Mouse (Mus musculus): Measurements from ENCODE around the gene Tm7sf2. TPM values are rescaled to one million over a fixed set of nuclear protein-coding genes. Genes with fewer than 3 reads are reported as not detected.

Gene Tm7sf2
- polyA plus RNA-seq, 1 experiment from 2014 or later, result 7.6 TPM

GRCm38 (mm10) chr19:6079983-6080480 is 11.9 kb upstream of the Tm7sf2 start, which contains the start of gene Tmem262:
Gene Tmem262 (plus strand): TSS chr19:6080033.
- no peak within 1 kb of the TSS for H3K4me2 ChIP-seq (ENCODE audit: low read length)
- no peak within 1 kb of the TSS for H3K4me3 ChIP-seq (ENCODE audit: control insufficient read depth in 1 of 2, insufficient read depth in 1 of 2, low read depth in 1 of 2, low read length in 2 of 2)
- WGBS, result 90% methylated on average over 12 of the region's 12 CpGs
- H3K9me3 ChIP-seq (ENCODE audit: control insufficient read depth, low read length), result no peaks in the 10 kb centered on the region
- H3K4me1 ChIP-seq (ENCODE audit: control insufficient read depth in 2 of 2, insufficient read depth in 2 of 2, low read length in 2 of 2), result peaks cover 9 to 16% of the 10 kb centered on the region in 2 experiments
- H3K36me3 ChIP-seq (ENCODE audit: control insufficient read depth, insufficient read depth, low read length), result peaks cover 54% of the 10 kb centered on the region
- no peak within 1 kb of the TSS for H3K27ac ChIP-seq (replicated peaks in 1 of 2; ENCODE audit: control insufficient read depth in 1 of 2, insufficient read depth in 1 of 2, low read depth in 2 of 2, low read length in 2 of 2)
- H3K9ac ChIP-seq (ENCODE audit: low read length), result no peak within 1 kb of the TSS
- no peaks in the 10 kb centered on the region for H3K27me3 ChIP-seq (ENCODE audit: control insufficient read depth, insufficient read depth, low read length)
- ATAC-seq (ENCODE audit: insufficient number of reproducible peaks, insufficient read depth, low FRiP score, low read depth), result no peak

- Histone ChIP-seq H3K4me3 (ENCODE audit: control insufficient read depth in 1 of 2, insufficient read depth in 1 of 2, low read depth in 1 of 2, low read length in 2 of 2) (peak within 1 kb of the TSS; percentile 60 to 65), H3K4me2 (ENCODE audit: low read length) (peak within 1 kb of the TSS; percentile 95), H3K36me3 (ENCODE audit: control insufficient read depth, insufficient read depth, low read length) (peaks cover 59% of the 10 kb centered on the region), H3K4me1 (ENCODE audit: control insufficient read depth in 2 of 2, insufficient read depth in 2 of 2, low read length in 2 of 2) (peaks cover 6 to 7% of the 10 kb centered on the region in 2 experiments), H3K27ac (replicated peaks in 1 of 2; ENCODE audit: control insufficient read depth in 1 of 2, insufficient read depth in 1 of 2, low read depth in 2 of 2, low read length in 2 of 2) (peak within 1 kb of the TSS; percentile 70 to 84), H3K9ac (ENCODE audit: low read length) (peak within 1 kb of the TSS; percentile 80), H3K9me3 (ENCODE audit: control insufficient read depth, low read length) (no peaks in the 10 kb centered on the region), H3K27me3 (ENCODE audit: control insufficient read depth, insufficient read depth, low read length) (no peaks in the 10 kb centered on the region)
- under 1% methylated on average over 33 of the region's 33 CpGs for WGBS
- peak; percentile 74 for ATAC-seq (ENCODE audit: insufficient number of reproducible peaks, insufficient read depth, low FRiP score, low read depth)
Measured at GRCm38 (mm10) chr19:6076564-6077393, 8.6 kb upstream of the Tm7sf2 start, which contains the start of gene Vps51. Gene Vps51 (minus strand): TSS chr19:6077231.

- Histone ChIP-seq H3K36me3 (ENCODE audit: control insufficient read depth, insufficient read depth, low read length) (peaks cover 61% of the 10 kb centered on the region), H3K4me3 (ENCODE audit: control insufficient read depth in 1 of 2, insufficient read depth in 1 of 2, low read depth in 1 of 2, low read length in 2 of 2) (no peak overlapping the region), H3K9ac (ENCODE audit: low read length) (no peak overlapping the region), H3K27ac (replicated peaks in 1 of 2; ENCODE audit: control insufficient read depth in 1 of 2, insufficient read depth in 1 of 2, low read depth in 2 of 2, low read length in 2 of 2) (no peak overlapping the region), H3K9me3 (ENCODE audit: control insufficient read depth, low read length) (no peaks in the 10 kb centered on the region), H3K4me1 (ENCODE audit: control insufficient read depth in 2 of 2, insufficient read depth in 2 of 2, low read length in 2 of 2) (peaks cover 6 to 7% of the 10 kb centered on the region in 2 experiments), H3K27me3 (ENCODE audit: control insufficient read depth, insufficient read depth, low read length) (no peaks in the 10 kb centered on the region), H3K4me2 (ENCODE audit: low read length) (no peak overlapping the region)
- ATAC-seq (ENCODE audit: insufficient number of reproducible peaks, insufficient read depth, low FRiP score, low read depth), result no peak
- 90% methylated on average over 5 of the region's 5 CpGs for WGBS
Measured at GRCm38 (mm10) chr19:6073889-6074288, 5.7 kb upstream of the Tm7sf2 start.

- ATAC-seq (ENCODE audit: insufficient number of reproducible peaks, insufficient read depth, low FRiP score, low read depth), result no peak
- Histone ChIP-seq H3K36me3 (ENCODE audit: control insufficient read depth, insufficient read depth, low read length) (peaks cover 66% of the 10 kb centered on the region), H3K27me3 (ENCODE audit: control insufficient read depth, insufficient read depth, low read length) (no peaks in the 10 kb centered on the region), H3K27ac (replicated peaks in 1 of 2; ENCODE audit: control insufficient read depth in 1 of 2, insufficient read depth in 1 of 2, low read depth in 2 of 2, low read length in 2 of 2) (no peak overlapping the region), H3K9ac (ENCODE audit: low read length) (no peak overlapping the region), H3K4me2 (ENCODE audit: low read length) (no peak overlapping the region), H3K9me3 (ENCODE audit: control insufficient read depth, low read length) (no peaks in the 10 kb centered on the region), H3K4me1 (ENCODE audit: control insufficient read depth in 2 of 2, insufficient read depth in 2 of 2, low read length in 2 of 2) (peaks cover 18 to 25% of the 10 kb centered on the region in 2 experiments), H3K4me3 (ENCODE audit: control insufficient read depth in 1 of 2, insufficient read depth in 1 of 2, low read depth in 1 of 2, low read length in 2 of 2) (no peak overlapping the region)
- 88% methylated on average over 19 of the region's 19 CpGs for WGBS
Measured at GRCm38 (mm10) chr19:6071261-6071660, 3.1 kb upstream of the Tm7sf2 start.

GRCm38 (mm10) chr19:6070571-6071250 is 2.5 kb upstream of the Tm7sf2 start:
- Histone ChIP-seq H3K9me3 (ENCODE audit: control insufficient read depth, low read length) (no peaks in the 10 kb centered on the region), H3K4me2 (ENCODE audit: low read length) (no peak overlapping the region), H3K27ac (replicated peaks in 1 of 2; ENCODE audit: control insufficient read depth in 1 of 2, insufficient read depth in 1 of 2, low read depth in 2 of 2, low read length in 2 of 2) (no peak overlapping the region), H3K4me1 (ENCODE audit: control insufficient read depth in 2 of 2, insufficient read depth in 2 of 2, low read length in 2 of 2) (peaks cover 15 to 22% of the 10 kb centered on the region in 2 experiments), H3K9ac (ENCODE audit: low read length) (no peak overlapping the region), H3K36me3 (ENCODE audit: control insufficient read depth, insufficient read depth, low read length) (peaks cover 62% of the 10 kb centered on the region), H3K27me3 (ENCODE audit: control insufficient read depth, insufficient read depth, low read length) (no peaks in the 10 kb centered on the region), H3K4me3 (ENCODE audit: control insufficient read depth in 1 of 2, insufficient read depth in 1 of 2, low read depth in 1 of 2, low read length in 2 of 2) (no peak overlapping the region)
- WGBS, result 85% methylated on average over 31 of the region's 31 CpGs
- no peak for ATAC-seq (ENCODE audit: insufficient number of reproducible peaks, insufficient read depth, low FRiP score, low read depth)

GRCm38 (mm10) chr19:6069851-6070250 is 1.7 kb upstream of the Tm7sf2 start:
- Histone ChIP-seq H3K27ac (replicated peaks in 1 of 2; ENCODE audit: control insufficient read depth in 1 of 2, insufficient read depth in 1 of 2, low read depth in 2 of 2, low read length in 2 of 2) (no peak overlapping the region), H3K4me2 (ENCODE audit: low read length) (no peak overlapping the region), H3K36me3 (ENCODE audit: control insufficient read depth, insufficient read depth, low read length) (peaks cover 54% of the 10 kb centered on the region), H3K4me1 (ENCODE audit: control insufficient read depth in 2 of 2, insufficient read depth in 2 of 2, low read length in 2 of 2) (peaks cover 15 to 22% of the 10 kb centered on the region in 2 experiments), H3K9me3 (ENCODE audit: control insufficient read depth, low read length) (no peaks in the 10 kb centered on the region), H3K4me3 (ENCODE audit: control insufficient read depth in 1 of 2, insufficient read depth in 1 of 2, low read depth in 1 of 2, low read length in 2 of 2) (no peak overlapping the region), H3K27me3 (ENCODE audit: control insufficient read depth, insufficient read depth, low read length) (no peaks in the 10 kb centered on the region), H3K9ac (ENCODE audit: low read length) (no peak overlapping the region)
- 86% methylated on average over 10 of the region's 10 CpGs for WGBS
- ATAC-seq (ENCODE audit: insufficient number of reproducible peaks, insufficient read depth, low FRiP score, low read depth), result no peak

- Histone ChIP-seq H3K27ac (replicated peaks in 1 of 2; ENCODE audit: control insufficient read depth in 1 of 2, insufficient read depth in 1 of 2, low read depth in 2 of 2, low read length in 2 of 2) (no peak overlapping the region), H3K27me3 (ENCODE audit: control insufficient read depth, insufficient read depth, low read length) (no peaks in the 10 kb centered on the region), H3K4me2 (ENCODE audit: low read length) (no peak overlapping the region), H3K9me3 (ENCODE audit: control insufficient read depth, low read length) (no peaks in the 10 kb centered on the region), H3K36me3 (ENCODE audit: control insufficient read depth, insufficient read depth, low read length) (peaks cover 45% of the 10 kb centered on the region), H3K9ac (ENCODE audit: low read length) (no peak overlapping the region), H3K4me3 (ENCODE audit: control insufficient read depth in 1 of 2, insufficient read depth in 1 of 2, low read depth in 1 of 2, low read length in 2 of 2) (no peak overlapping the region), H3K4me1 (ENCODE audit: control insufficient read depth in 2 of 2, insufficient read depth in 2 of 2, low read length in 2 of 2) (peaks cover 15 to 22% of the 10 kb centered on the region in 2 experiments)
- no peak for ATAC-seq (ENCODE audit: insufficient number of reproducible peaks, insufficient read depth, low FRiP score, low read depth)
- 76% methylated on average over 4 of the region's 4 CpGs for WGBS
Measured at GRCm38 (mm10) chr19:6068951-6069350, 778 bp upstream of the Tm7sf2 start.
